Mouse (Mus musculus): ENCODE data around the gene Gm9049. TPM values are rescaled to one million over a fixed set of nuclear protein-coding genes. Genes with fewer than 3 reads are reported as not detected.
"Not testable (repeated sequence)": the region's sequence is repeated elsewhere in the genome, so short reads cannot be mapped to it uniquely, and the experiment has no call there.

Gene Gm9049
- 0.10 TPM in 1 of 2 replicates, not detected in the other for polyA plus RNA-seq (2014; fragmentation: Nextera tagmentation; extraction: Ambion mirVana)

DNA sequence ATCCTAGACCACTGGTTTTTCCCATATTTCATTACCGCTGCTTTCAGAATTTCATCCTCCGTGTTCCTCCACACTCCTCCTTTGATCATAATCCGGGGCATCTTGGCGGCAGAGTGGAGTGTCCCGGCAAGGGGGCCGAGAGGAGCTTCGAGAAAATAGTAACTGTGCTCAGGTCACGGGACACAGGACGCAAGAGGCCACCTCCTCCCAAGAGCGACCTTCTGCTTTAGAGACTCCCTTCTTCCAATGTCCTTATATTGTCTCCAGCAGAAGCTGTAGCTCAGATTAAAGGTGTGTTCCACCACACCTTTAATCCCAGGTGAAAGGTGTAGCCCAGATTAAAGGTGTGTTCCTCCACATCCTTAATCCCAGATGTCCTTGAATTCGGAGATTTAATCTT, at the start of gene Gm9049:
Gm9049 (minus strand) TSS at position 101 of the 400 bp plus-strand sequence.
- not testable (repeated sequence) for H3K4me1 ChIP-seq (ENCODE audit: control insufficient read depth, insufficient read depth, low read length); ATAC-seq (ENCODE audit: low read depth); H3K9me3 ChIP-seq (ENCODE audit: control insufficient read depth, low read length); H3K9ac ChIP-seq (ENCODE audit: low read depth, low read length); H3K4me2 ChIP-seq (ENCODE audit: low read depth, low read length); H3K36me3 ChIP-seq (ENCODE audit: control insufficient read depth, insufficient read depth, low read length); H3K27me3 ChIP-seq (replicated peaks; ENCODE audit: control insufficient read depth, insufficient read depth, low read length); DNase-seq (ENCODE audit: low spot score); H3K27ac ChIP-seq (replicated peaks; ENCODE audit: low read depth, low read length); H3K4me3 ChIP-seq (ENCODE audit: low read depth, low read length)
- no CpG with 5 or more reads among the region's 11 CpGs for WGBS

DNA sequence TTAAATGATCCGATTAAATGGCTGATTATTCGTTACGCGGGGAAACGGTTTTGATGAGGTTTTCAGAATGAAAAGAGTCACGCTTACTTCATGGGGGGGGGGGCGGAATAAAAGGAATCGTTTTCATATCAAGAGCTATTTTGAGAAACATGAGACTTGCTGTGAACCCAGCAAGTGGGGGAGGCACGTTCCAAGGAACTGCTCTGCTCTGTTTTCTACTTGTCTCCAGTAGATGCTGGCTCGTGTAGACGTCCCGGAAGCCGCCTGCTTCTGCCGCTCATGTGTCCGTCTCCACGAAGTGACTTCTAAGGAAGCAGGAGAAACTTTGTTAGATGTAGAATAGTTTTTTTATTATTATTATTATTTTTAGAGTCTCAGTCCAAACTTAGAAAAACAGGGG, 46.0 kb upstream of the Gm9049 start:
- 77% methylated on average over 16 of the region's 16 CpGs for WGBS

DNA sequence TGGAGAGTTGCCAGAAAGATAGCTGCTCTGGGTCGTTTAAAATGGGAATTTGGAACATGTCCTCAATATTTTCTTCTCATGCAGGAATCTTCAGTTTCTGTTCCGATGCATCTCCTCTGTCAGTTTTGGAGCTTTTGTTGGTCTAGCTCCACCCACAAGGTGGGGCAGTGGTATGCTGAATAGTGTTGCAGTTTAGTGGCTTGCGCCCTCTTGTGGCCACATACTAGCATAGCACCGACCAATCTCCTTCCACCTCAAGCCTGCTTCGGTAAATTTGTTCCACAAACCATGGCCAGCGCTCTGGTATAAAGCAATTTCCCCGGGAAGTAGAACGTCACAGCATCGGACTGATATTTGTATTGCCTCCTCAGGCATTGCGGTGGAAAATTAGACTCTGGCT, 16.5 kb upstream of the Gm9049 start:
- H3K9ac ChIP-seq (ENCODE audit: low read depth, low read length): no peak overlapping the region
- peak; percentile 94 for DNase-seq (ENCODE audit: low spot score)
- ATAC-seq (ENCODE audit: low read depth): peak; percentile 93
- H3K36me3 ChIP-seq (ENCODE audit: control insufficient read depth, insufficient read depth, low read length): no peaks in the 10 kb centered on the region
- H3K27me3 ChIP-seq (replicated peaks; ENCODE audit: control insufficient read depth, insufficient read depth, low read length): no peaks in the 10 kb centered on the region
- H3K27ac ChIP-seq (replicated peaks; ENCODE audit: low read depth, low read length): no peak overlapping the region
- H3K4me3 ChIP-seq (ENCODE audit: low read depth, low read length): peak overlapping the region; percentile 13; the same call in 1 of the 2 replicates
- WGBS: 7% methylated on average over 10 of the region's 10 CpGs
- no peaks in the 10 kb centered on the region for H3K9me3 ChIP-seq (ENCODE audit: control insufficient read depth, low read length)
- no peaks in the 10 kb centered on the region for H3K4me1 ChIP-seq (ENCODE audit: control insufficient read depth, insufficient read depth, low read length)
- peak overlapping the region; percentile 42 for H3K4me2 ChIP-seq (ENCODE audit: low read depth, low read length)

More for the DNA sequence above, 46.0 kb upstream of the Gm9049 start:
- Histone ChIP-seq H3K36me3 (ENCODE audit: control insufficient read depth, insufficient read depth, low read length) (no peaks in the 10 kb centered on the region), H3K27ac (replicated peaks; ENCODE audit: low read depth, low read length) (no peak overlapping the region), H3K27me3 (replicated peaks; ENCODE audit: control insufficient read depth, insufficient read depth, low read length) (no peaks in the 10 kb centered on the region), H3K4me2 (ENCODE audit: low read depth, low read length) (no peak overlapping the region), H3K9ac (ENCODE audit: low read depth, low read length) (no peak overlapping the region), H3K9me3 (ENCODE audit: control insufficient read depth, low read length) (no peaks in the 10 kb centered on the region), H3K4me3 (ENCODE audit: low read depth, low read length) (no peak overlapping the region), H3K4me1 (ENCODE audit: control insufficient read depth, insufficient read depth, low read length) (no peaks in the 10 kb centered on the region)
- ATAC-seq (ENCODE audit: low read depth) (no peak), DNase-seq (ENCODE audit: low spot score) (peak; percentile 33)

GRCm38 (mm10) chr10:118369518-118369917, 15.6 kb upstream of the Gm9049 start:
- DNase-seq (ENCODE audit: low spot score) (no peak), ATAC-seq (ENCODE audit: low read depth) (no peak)
- H3K9ac ChIP-seq (ENCODE audit: low read depth, low read length): no peak overlapping the region
- no peak overlapping the region for H3K4me3 ChIP-seq (ENCODE audit: low read depth, low read length)
- no peaks in the 10 kb centered on the region for H3K36me3 ChIP-seq (ENCODE audit: control insufficient read depth, insufficient read depth, low read length)
- H3K9me3 ChIP-seq (ENCODE audit: control insufficient read depth, low read length): no peaks in the 10 kb centered on the region
- H3K4me2 ChIP-seq (ENCODE audit: low read depth, low read length): no peak overlapping the region
- no peaks in the 10 kb centered on the region for H3K4me1 ChIP-seq (ENCODE audit: control insufficient read depth, insufficient read depth, low read length)
- 92% methylated on average over 9 of the region's 9 CpGs for WGBS
- no peak overlapping the region for H3K27ac ChIP-seq (replicated peaks; ENCODE audit: low read depth, low read length)
- no peaks in the 10 kb centered on the region for H3K27me3 ChIP-seq (replicated peaks; ENCODE audit: control insufficient read depth, insufficient read depth, low read length)

- not testable (repeated sequence) for ATAC-seq (ENCODE audit: low read depth); H3K4me1 ChIP-seq (ENCODE audit: control insufficient read depth, insufficient read depth, low read length); H3K27ac ChIP-seq (replicated peaks; ENCODE audit: low read depth, low read length); DNase-seq (ENCODE audit: low spot score); H3K9ac ChIP-seq (ENCODE audit: low read depth, low read length); H3K27me3 ChIP-seq (replicated peaks; ENCODE audit: control insufficient read depth, insufficient read depth, low read length); H3K9me3 ChIP-seq (ENCODE audit: control insufficient read depth, low read length); H3K4me3 ChIP-seq (ENCODE audit: low read depth, low read length); H3K36me3 ChIP-seq (ENCODE audit: control insufficient read depth, insufficient read depth, low read length); H3K4me2 ChIP-seq (ENCODE audit: low read depth, low read length)
- WGBS: no CpG with 5 or more reads among the region's 14 CpGs
Observed at GRCm38 (mm10) chr10:118348579-118348978, 5.3 kb downstream of the Gm9049 start, which contains the start of gene Gm9048. Gm9048 (minus strand) TSS chr10:118348679.

DNA sequence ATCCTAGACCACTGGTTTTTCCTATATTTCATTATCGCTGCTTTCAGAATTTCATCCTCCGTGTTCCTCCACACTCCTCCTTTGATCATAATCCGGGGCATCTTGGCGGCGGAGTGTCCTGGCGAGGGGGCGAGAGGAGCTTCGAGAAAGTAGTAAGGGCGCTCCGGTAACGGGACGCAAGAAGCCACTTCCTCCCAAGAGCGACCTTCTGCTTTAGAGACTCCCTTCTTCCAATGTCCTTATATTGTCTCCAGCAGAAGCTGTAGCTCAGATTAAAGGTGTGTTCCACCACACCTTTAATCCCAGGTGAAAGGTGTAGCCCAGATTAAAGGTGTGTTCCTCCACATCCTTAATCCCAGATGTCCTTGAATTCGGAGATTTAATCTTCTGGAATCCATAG, 10.8 kb downstream of the Gm9049 start, which contains the start of gene Gm9046:
Gm9046 (minus strand) TSS at position 101 of the 400 bp plus-strand sequence.
- H3K9me3 ChIP-seq (ENCODE audit: control insufficient read depth, low read length); H3K4me2 ChIP-seq (ENCODE audit: low read depth, low read length); H3K27ac ChIP-seq (replicated peaks; ENCODE audit: low read depth, low read length); H3K27me3 ChIP-seq (replicated peaks; ENCODE audit: control insufficient read depth, insufficient read depth, low read length); H3K9ac ChIP-seq (ENCODE audit: low read depth, low read length); DNase-seq (ENCODE audit: low spot score); H3K4me3 ChIP-seq (ENCODE audit: low read depth, low read length); ATAC-seq (ENCODE audit: low read depth); H3K36me3 ChIP-seq (ENCODE audit: control insufficient read depth, insufficient read depth, low read length); H3K4me1 ChIP-seq (ENCODE audit: control insufficient read depth, insufficient read depth, low read length): not testable (repeated sequence)
- WGBS: no CpG with 5 or more reads among the region's 14 CpGs

DNA sequence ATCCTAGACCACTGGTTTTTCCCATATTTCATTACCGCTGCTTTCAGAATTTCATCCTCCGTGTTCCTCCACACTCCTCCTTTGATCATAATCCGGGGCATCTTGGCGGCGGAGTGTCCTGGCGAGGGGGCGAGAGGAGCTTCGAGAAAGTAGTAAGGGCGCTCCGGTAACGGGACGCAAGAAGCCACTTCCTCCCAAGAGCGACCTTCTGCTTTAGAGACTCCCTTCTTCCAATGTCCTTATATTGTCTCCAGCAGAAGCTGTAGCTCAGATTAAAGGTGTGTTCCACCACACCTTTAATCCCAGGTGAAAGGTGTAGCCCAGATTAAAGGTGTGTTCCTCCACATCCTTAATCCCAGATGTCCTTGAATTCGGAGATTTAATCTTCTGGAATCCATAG, 16.2 kb downstream of the Gm9049 start, which contains the start of gene Gm9045:
Gm9045 (minus strand) TSS at position 101 of the 400 bp plus-strand sequence.
- not testable (repeated sequence) for H3K9ac ChIP-seq (ENCODE audit: low read depth, low read length); H3K27ac ChIP-seq (replicated peaks; ENCODE audit: low read depth, low read length); H3K4me1 ChIP-seq (ENCODE audit: control insufficient read depth, insufficient read depth, low read length); ATAC-seq (ENCODE audit: low read depth); H3K9me3 ChIP-seq (ENCODE audit: control insufficient read depth, low read length); H3K4me3 ChIP-seq (ENCODE audit: low read depth, low read length); H3K27me3 ChIP-seq (replicated peaks; ENCODE audit: control insufficient read depth, insufficient read depth, low read length); H3K36me3 ChIP-seq (ENCODE audit: control insufficient read depth, insufficient read depth, low read length); H3K4me2 ChIP-seq (ENCODE audit: low read depth, low read length); DNase-seq (ENCODE audit: low spot score)
- no CpG with 5 or more reads among the region's 14 CpGs for WGBS

DNA sequence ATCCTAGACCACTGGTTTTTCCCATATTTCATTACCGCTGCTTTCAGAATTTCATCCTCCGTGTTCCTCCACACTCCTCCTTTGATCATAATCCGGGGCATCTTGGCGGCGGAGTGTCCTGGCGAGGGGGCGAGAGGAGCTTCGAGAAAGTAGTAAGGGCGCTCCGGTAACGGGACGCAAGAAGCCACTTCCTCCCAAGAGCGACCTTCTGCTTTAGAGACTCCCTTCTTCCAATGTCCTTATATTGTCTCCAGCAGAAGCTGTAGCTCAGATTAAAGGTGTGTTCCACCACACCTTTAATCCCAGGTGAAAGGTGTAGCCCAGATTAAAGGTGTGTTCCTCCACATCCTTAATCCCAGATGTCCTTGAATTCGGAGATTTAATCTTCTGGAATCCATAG, 21.6 kb downstream of the Gm9049 start, which contains the start of gene Gm9044:
Gm9044 (minus strand) TSS at position 101 of the 400 bp plus-strand sequence.
- H3K4me1 ChIP-seq (ENCODE audit: control insufficient read depth, insufficient read depth, low read length); H3K4me2 ChIP-seq (ENCODE audit: low read depth, low read length); ATAC-seq (ENCODE audit: low read depth); H3K9me3 ChIP-seq (ENCODE audit: control insufficient read depth, low read length); H3K27me3 ChIP-seq (replicated peaks; ENCODE audit: control insufficient read depth, insufficient read depth, low read length); H3K36me3 ChIP-seq (ENCODE audit: control insufficient read depth, insufficient read depth, low read length); H3K4me3 ChIP-seq (ENCODE audit: low read depth, low read length); DNase-seq (ENCODE audit: low spot score); H3K27ac ChIP-seq (replicated peaks; ENCODE audit: low read depth, low read length); H3K9ac ChIP-seq (ENCODE audit: low read depth, low read length): not testable (repeated sequence)
- WGBS: no CpG with 5 or more reads among the region's 14 CpGs

DNA sequence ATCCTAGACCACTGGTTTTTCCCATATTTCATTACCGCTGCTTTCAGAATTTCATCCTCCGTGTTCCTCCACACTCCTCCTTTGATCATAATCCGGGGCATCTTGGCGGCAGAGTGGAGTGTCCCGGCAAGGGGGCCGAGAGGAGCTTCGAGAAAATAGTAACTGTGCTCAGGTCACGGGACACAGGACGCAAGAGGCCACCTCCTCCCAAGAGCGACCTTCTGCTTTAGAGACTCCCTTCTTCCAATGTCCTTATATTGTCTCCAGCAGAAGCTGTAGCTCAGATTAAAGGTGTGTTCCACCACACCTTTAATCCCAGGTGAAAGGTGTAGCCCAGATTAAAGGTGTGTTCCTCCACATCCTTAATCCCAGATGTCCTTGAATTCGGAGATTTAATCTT, 27.0 kb downstream of the Gm9049 start, which contains the start of gene Gm9040:
Gm9040 (minus strand) TSS at position 101 of the 400 bp plus-strand sequence.
- ATAC-seq (ENCODE audit: low read depth); H3K9me3 ChIP-seq (ENCODE audit: control insufficient read depth, low read length); H3K9ac ChIP-seq (ENCODE audit: low read depth, low read length); H3K36me3 ChIP-seq (ENCODE audit: control insufficient read depth, insufficient read depth, low read length); H3K4me2 ChIP-seq (ENCODE audit: low read depth, low read length); H3K4me3 ChIP-seq (ENCODE audit: low read depth, low read length); DNase-seq (ENCODE audit: low spot score); H3K27me3 ChIP-seq (replicated peaks; ENCODE audit: control insufficient read depth, insufficient read depth, low read length); H3K4me1 ChIP-seq (ENCODE audit: control insufficient read depth, insufficient read depth, low read length); H3K27ac ChIP-seq (replicated peaks; ENCODE audit: low read depth, low read length): not testable (repeated sequence)
- no CpG with 5 or more reads among the region's 11 CpGs for WGBS
